Comparison of ENCODE assay signal across 8 mouse cellular contexts in genomic region chr16:32597909-32598381, GRCm38 (mm10). TPM values are rescaled to one million over a fixed set of nuclear protein-coding genes. Genes with fewer than 3 reads are reported as not detected.
DNase-seq lines count a peak whose midpoint lies in the region; ATAC-seq and TF ChIP-seq lines count a peak whose summit lies in the region.

No protein-coding gene starts in this region.

- peak overlapping the region; percentile 27; the same call in 1 of the 2 replicates for H3K27ac ChIP-seq in lung, embryonic 14.5 days (ENCODE audit: low read depth)
- no peak overlapping the region for H3K27ac ChIP-seq in embryonic facial prominence, embryonic 14.5 days (replicated peaks; ENCODE audit: low read depth, low read length)
- peak overlapping the region; percentile 83 for H3K27ac ChIP-seq in liver, embryonic 15.5 days (replicated peaks)

- H3K4me3 ChIP-seq in lung, embryonic 14.5 days (ENCODE audit: low read depth, low read length): no peak overlapping the region
- H3K4me3 ChIP-seq in lung, adult 2 months (replicated peaks; ENCODE audit: extremely low read depth, low read depth, low read length): no peak overlapping the region
- no peak overlapping the region for H3K4me3 ChIP-seq in embryonic facial prominence, embryonic 14.5 days (ENCODE audit: low read depth, low read length)
- 0 out of 2 replicates have a peak overlapping the region, but pooled peaks have one; percentile 1 for H3K4me3 ChIP-seq in liver, embryonic 15.5 days (replicated peaks)

- no peaks in the 10 kb centered on the region for H3K27me3 ChIP-seq in lung, embryonic 14.5 days (ENCODE audit: insufficient read depth, low read length)
- H3K27me3 ChIP-seq in embryonic facial prominence, embryonic 14.5 days (replicated peaks; ENCODE audit: control insufficient read depth, insufficient read depth, low read length): no peaks in the 10 kb centered on the region
- H3K27me3 ChIP-seq in liver, embryonic 15.5 days: peaks cover 17% of the 10 kb centered on the region

- H3K36me3 ChIP-seq in lung, embryonic 14.5 days (ENCODE audit: insufficient read depth): no peaks in the 10 kb centered on the region
- no peaks in the 10 kb centered on the region for H3K36me3 ChIP-seq in embryonic facial prominence, embryonic 14.5 days (ENCODE audit: control insufficient read depth, insufficient read depth, low read length)
- no peaks in the 10 kb centered on the region for H3K36me3 ChIP-seq in liver, embryonic 15.5 days (replicated peaks)

- ATAC-seq in lung, embryonic 14.5 days (ENCODE audit: insufficient read depth): no peak; the same call in 1 of the 2 replicates
- ATAC-seq in embryonic facial prominence, embryonic 14.5 days (ENCODE audit: low read depth): no peak
- ATAC-seq in liver, embryonic 15.5 days (ENCODE audit: insufficient read depth): peak; percentile 85

- H3K9ac ChIP-seq in lung, embryonic 14.5 days: no peak overlapping the region
- H3K9ac ChIP-seq in embryonic facial prominence, embryonic 14.5 days (ENCODE audit: low read depth, low read length): no peak overlapping the region; the same call in 1 of the 2 replicates
- H3K9ac ChIP-seq in liver, embryonic 15.5 days: peak overlapping the region; percentile 29; the same call in 1 of the 2 replicates

- 16% methylated on average over 4 of the region's 4 CpGs for WGBS in lung, embryonic 14.5 days
- 26% methylated on average over 4 of the region's 4 CpGs for whole genome bisulfite sequencing in lung, adult 2 months
- WGBS in embryonic facial prominence, embryonic 14.5 days: 34% methylated on average over 4 of the region's 4 CpGs
- WGBS in liver, embryonic 15.5 days (ENCODE audit: insufficient replicate concordance): 28% methylated on average over 4 of the region's 4 CpGs

- H3K4me2 ChIP-seq in lung, embryonic 14.5 days: no peak overlapping the region
- no peak overlapping the region for H3K4me2 ChIP-seq in embryonic facial prominence, embryonic 14.5 days (ENCODE audit: low read depth, low read length)
- peak overlapping the region; percentile 48 for H3K4me2 ChIP-seq in liver, embryonic 15.5 days

- H3K9me3 ChIP-seq in lung, embryonic 14.5 days (ENCODE audit: low read depth, low read length): no peaks in the 10 kb centered on the region
- no peaks in the 10 kb centered on the region for H3K9me3 ChIP-seq in embryonic facial prominence, embryonic 14.5 days (ENCODE audit: control insufficient read depth, low read length)
- no peaks in the 10 kb centered on the region for H3K9me3 ChIP-seq in liver, embryonic 15.5 days (replicated peaks)

- intact Hi-C loops in left cerebral cortex, postnatal 25 days (cut with DNase I): no loop called here

- no peaks in the 10 kb centered on the region; the same call in 1 of the 2 replicates for H3K4me1 ChIP-seq in lung, embryonic 14.5 days (ENCODE audit: insufficient read depth)
- H3K4me1 ChIP-seq in lung, adult 2 months (ENCODE audit: control insufficient read depth, insufficient read depth, low read length): peaks cover 2% of the 10 kb centered on the region; the same call in 1 of the 2 replicates
- no peaks in the 10 kb centered on the region for H3K4me1 ChIP-seq in embryonic facial prominence, embryonic 14.5 days (ENCODE audit: control insufficient read depth, insufficient read depth, low read length)
- peaks cover 29% of the 10 kb centered on the region for H3K4me1 ChIP-seq in liver, embryonic 15.5 days (replicated peaks)

- TF ChIP-seq POLR2A in lung, adult 2 months (IDR thresholded peaks at IDR 0.05; ENCODE audit: borderline replicate concordance, extremely low read depth, low read depth, low read length): no peak

- DNase-seq in lung, embryonic 14.5 days: peak; percentile 68
- no peak for DNase-seq in lung, adult 2 months
- peak; percentile 79 for DNase-seq in adrenal gland, adult 2 months
- DNase-seq in embryonic facial prominence, embryonic 14.5 days (ENCODE audit: low spot score): peak; percentile 23
- no peak for DNase-seq in urinary bladder, adult 2 months (ENCODE audit: low spot score)
- no peak for DNase-seq in thymus, postnatal 36 days
- no peak for DNase-seq in left cerebral cortex, postnatal 25 days (ENCODE audit: low spot score in 2 of 2)

- no peak for TF ChIP-seq CTCF in lung, embryonic 14.5 days (IDR thresholded peaks at IDR 0.05; ENCODE audit: low read depth)
- no peak for TF ChIP-seq CTCF in lung, adult 2 months (IDR thresholded peaks at IDR 0.05; ENCODE audit: insufficient read depth, low read length)

RNA-seq across cellular contexts. Expression of gene Tfrc, which starts 10.8 kb away (rescaled TPM):
- polyA plus RNA-seq in lung, embryonic 14.5 days (2014; fragmentation: Nextera tagmentation; extraction: Ambion mirVana): 64.5 and 71.2 TPM in 2 replicates
- polyA plus RNA-seq in lung, adult 2 months (2012; rRNA removed): 7.5 and 12.8 TPM in 2 replicates
- total RNA-seq in adrenal gland, adult 2 months (2021): 10 to 100 TPM; 25.5 to 62.9 TPM
- 0.99 and 1.2 TPM in 2 replicates for polyA plus RNA-seq in adrenal gland, adult 2 months (2012; rRNA removed)
- 40.2 and 40.4 TPM in 2 replicates for polyA plus RNA-seq in embryonic facial prominence, embryonic 14.5 days (2014; fragmentation: Nextera tagmentation; extraction: Ambion mirVana)
- 285 and 299 TPM in 2 replicates for polyA plus RNA-seq in liver, embryonic 15.5 days (2015; fragmentation: Nextera tagmentation; extraction: Ambion mirVana)
- polyA plus RNA-seq in urinary bladder, adult 2 months (2012; rRNA removed): 14.1 and 17.7 TPM in 2 replicates
- 10 to 100 TPM; 71.0 to 79.9 TPM for total RNA-seq in left cerebral cortex, postnatal 25 days (2021)

RNA-seq across cellular contexts. Expression of gene Tnk2, which starts 45.7 kb away (rescaled TPM):
- polyA plus RNA-seq in lung, embryonic 14.5 days (2014; fragmentation: Nextera tagmentation; extraction: Ambion mirVana): 20.0 and 21.6 TPM in 2 replicates
- 107 and 119 TPM in 2 replicates for polyA plus RNA-seq in lung, adult 2 months (2012; rRNA removed)
- 10 to 100 TPM; 26.5 to 47.4 TPM for total RNA-seq in adrenal gland, adult 2 months (2021)
- polyA plus RNA-seq in adrenal gland, adult 2 months (2012; rRNA removed): 100 and 110 TPM in 2 replicates
- 14.6 and 14.8 TPM in 2 replicates for polyA plus RNA-seq in embryonic facial prominence, embryonic 14.5 days (2014; fragmentation: Nextera tagmentation; extraction: Ambion mirVana)
- polyA plus RNA-seq in liver, embryonic 15.5 days (2015; fragmentation: Nextera tagmentation; extraction: Ambion mirVana): 4.5 and 4.7 TPM in 2 replicates
- polyA plus RNA-seq in urinary bladder, adult 2 months (2012; rRNA removed): 106 and 114 TPM in 2 replicates
- 100 to 1,000 TPM; 179 to 184 TPM for total RNA-seq in left cerebral cortex, postnatal 25 days (2021)

Comparison
In these comparisons a context has a peak if more than half of its experiments do, and no peak if none do; other contexts are left out.
1. DNase-seq: peak in lung, embryonic 14.5 days (single experiment), adrenal gland, adult 2 months (single experiment) and embryonic facial prominence, embryonic 14.5 days (single experiment); none in lung, adult 2 months (single experiment), urinary bladder, adult 2 months (single experiment), thymus, postnatal 36 days (0 of 2) and left cerebral cortex, postnatal 25 days (0 of 2).